Mouse (Mus musculus) myocyte (in vitro differentiated cells): Measurements from ENCODE around the gene Golph3l. TPM values are rescaled to one million over a fixed set of nuclear protein-coding genes. Genes with fewer than 3 reads are reported as not detected.

Source experiments
- H3K27me3 ChIP-seq: one replicate; pipeline ENCODE4 v1.6.1; 2011; ENCODE audit not compliant: control insufficient read depth, insufficient read depth, insufficient read length
- H3K36me3 ChIP-seq: one replicate; pipeline ENCODE4 v1.6.1; 2011; ENCODE audit not compliant: control insufficient read depth, insufficient read depth
- H3K4me2 ChIP-seq: one replicate; pipeline ENCODE4 v1.6.1; 2011; ENCODE audit warnings: low read depth, control low read depth
- H3K4me3 ChIP-seq: one replicate; pipeline ENCODE4 v1.5.1; 2011; ENCODE audit warnings: mild to moderate bottlenecking, control low read depth, moderate library complexity
- H3K79me2 ChIP-seq: one replicate; pipeline ENCODE4 v1.6.1; 2011; ENCODE audit not compliant: control insufficient read depth, insufficient read depth
- H3ac ChIP-seq: one replicate; pipeline ENCODE4 v1.6.1; 2011; ENCODE audit not compliant: control insufficient read depth, insufficient read length
- CEBPB ChIP-seq: IDR thresholded peaks from 2 replicates; pipeline ENCODE4 v1.6.1; 2011; ENCODE audit warnings: mild to moderate bottlenecking, moderate library complexity; ENCODE audit not compliant: poor library complexity, insufficient read depth, severe bottlenecking
- E2F4 ChIP-seq: IDR thresholded peaks from one replicate; pipeline ENCODE4 v1.6.1; 2011; ENCODE audit warnings: mild to moderate bottlenecking, control low read depth, moderate library complexity; ENCODE audit not compliant: insufficient read depth
- MAX ChIP-seq: IDR thresholded peaks from one replicate; pipeline ENCODE4 v1.6.1; 2011; ENCODE audit warnings: low read depth, mild to moderate bottlenecking, control low read depth
- MYOD1 ChIP-seq, 3 experiments: IDR thresholded peaks; one replicate each; pipeline ENCODE4 v1.6.1; 2011; ENCODE audit warnings: control low read depth in 2 of 3, low read depth in 2 of 3, mild to moderate bottlenecking in 2 of 3, moderate library complexity in 1 of 3; ENCODE audit not compliant: insufficient read length in 2 of 3, control insufficient read depth in 1 of 3
- MYOG ChIP-seq, 3 experiments: IDR thresholded peaks; one replicate each; pipeline ENCODE4 v1.6.1; 2011; ENCODE audit warnings: control low read depth in 2 of 3, low read depth in 2 of 3, mild to moderate bottlenecking in 2 of 3; ENCODE audit not compliant: insufficient read length in 2 of 3, control insufficient read depth in 1 of 3, insufficient read depth in 1 of 3
- POLR2A ChIP-seq: IDR thresholded peaks from one replicate; pipeline ENCODE4 v1.6.1; 2011; ENCODE audit warnings: low read depth, mild to moderate bottlenecking, control low read depth, moderate library complexity; ENCODE audit not compliant: insufficient read length
- POLR2AphosphoS2 ChIP-seq: IDR thresholded peaks from one replicate; pipeline ENCODE4 v1.6.1; 2011; ENCODE audit warnings: low read depth, control low read depth; ENCODE audit not compliant: insufficient read length
- REST ChIP-seq: IDR thresholded peaks from one replicate; pipeline ENCODE4 v1.6.1; 2011; ENCODE audit warnings: mild to moderate bottlenecking, control low read depth, moderate library complexity; ENCODE audit not compliant: insufficient read depth, insufficient read length
- SRF ChIP-seq: IDR thresholded peaks from one replicate; pipeline ENCODE4 v1.6.1; 2011; ENCODE audit warnings: low read depth; ENCODE audit not compliant: control insufficient read depth, insufficient read length
- TCF12 ChIP-seq: IDR thresholded peaks from one replicate; pipeline ENCODE4 v1.6.1; 2011; ENCODE audit warnings: mild to moderate bottlenecking, control low read depth; ENCODE audit not compliant: poor library complexity, insufficient read depth, severe bottlenecking
- TCF3 ChIP-seq: IDR thresholded peaks from one replicate; pipeline ENCODE4 v1.6.1; 2011; ENCODE audit warnings: low read depth, control low read depth; ENCODE audit not compliant: insufficient read length
- USF1 ChIP-seq: IDR thresholded peaks from one replicate; pipeline ENCODE4 v1.6.1; 2011; ENCODE audit warnings: low read depth, mild to moderate bottlenecking, control low read depth, moderate library complexity
- polyA plus RNA-seq: library from polyadenylated mRNA; unstranded; fragments of >200 nt; fragmentation: generic; extraction: Trizol; gene quantifications from one replicate; pipeline ENCODE4 v1.2.1, GENCODE M21; 2012; ENCODE audit warnings: missing spikeins

Golph3l gene
- polyA plus RNA-seq, 1 experiment, result 4.4 TPM

DNA sequence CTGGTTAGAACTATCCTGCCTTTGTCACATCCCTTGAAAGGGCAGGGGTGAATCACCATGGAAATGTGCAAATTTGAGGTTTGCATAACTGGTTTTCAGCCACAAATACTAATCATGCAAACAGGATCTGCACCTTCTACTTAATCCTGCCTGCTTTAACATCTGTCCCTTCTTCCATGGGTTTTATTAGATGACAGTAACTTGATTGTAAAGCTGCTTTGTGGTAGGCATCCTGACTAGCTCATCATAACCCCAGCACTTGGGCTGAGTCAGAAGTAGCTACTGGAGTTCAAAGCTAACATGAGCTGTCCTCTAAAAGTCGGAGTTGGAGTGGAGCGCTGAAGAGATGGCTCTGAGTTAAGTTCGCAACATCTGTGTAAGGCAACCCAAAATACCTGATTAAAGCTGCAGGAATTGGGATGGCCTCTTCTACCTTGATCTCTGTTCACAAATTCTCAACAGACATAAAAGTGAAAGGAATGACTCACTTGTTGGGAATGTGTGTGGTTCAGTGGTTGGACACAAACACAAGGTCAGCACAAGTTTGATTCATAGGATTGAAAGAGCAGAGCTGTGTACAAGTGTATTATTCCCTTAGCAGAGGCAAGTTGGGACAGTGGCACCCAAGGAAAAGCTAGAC is 75.4 kb downstream of the Golph3l start:
- TF ChIP-seq POLR2AphosphoS2 (peak; percentile 39), USF1 (no peak)
- H3ac ChIP-seq, result no peak overlapping the region
- peak overlapping the region; percentile 99 for H3K4me2 ChIP-seq
- peaks cover 42% of the 10 kb centered on the region for H3K36me3 ChIP-seq
- H3K4me3 ChIP-seq, result no peak overlapping the region
- no peaks in the 10 kb centered on the region for H3K27me3 ChIP-seq
- H3K79me2 ChIP-seq, result peaks cover 97% of the 10 kb centered on the region

DNA sequence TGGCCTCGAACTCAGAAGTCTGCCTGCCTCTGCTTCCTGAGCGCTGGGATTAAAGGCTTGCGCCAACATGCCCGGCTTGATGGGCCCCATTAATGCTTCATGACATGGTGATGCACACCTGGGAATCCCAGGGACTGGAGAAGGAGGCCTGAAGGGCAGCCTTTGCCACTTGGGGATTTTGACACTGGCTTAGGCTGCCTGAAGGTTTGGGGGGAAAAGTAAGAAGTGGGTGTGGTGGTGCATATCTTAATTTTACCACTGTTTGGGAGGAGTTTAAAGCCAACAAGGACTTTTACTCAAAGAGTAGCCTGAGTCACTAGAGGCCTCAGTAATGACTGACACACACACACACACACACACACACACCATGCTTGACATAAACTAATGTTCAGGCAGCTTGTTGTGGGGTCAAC is 76.2 kb downstream of the Golph3l start:
- peaks cover 97% of the 10 kb centered on the region for H3K79me2 ChIP-seq
- H3K36me3 ChIP-seq, result peaks cover 38% of the 10 kb centered on the region
- peak overlapping the region; percentile 99 for H3K4me2 ChIP-seq
- H3K4me3 ChIP-seq, result no peak overlapping the region
- no peak overlapping the region for H3ac ChIP-seq
- no peaks in the 10 kb centered on the region for H3K27me3 ChIP-seq
- TF ChIP-seq SRF, result no peak
- TF ChIP-seq POLR2AphosphoS2, result no peak
- TF ChIP-seq MAX, result no peak
- no peak for TF ChIP-seq TCF12
- TF ChIP-seq USF1, result no peak
- TF ChIP-seq REST, result no peak
- TF ChIP-seq MYOD1 (IDR thresholded peaks at IDR 0.05; ENCODE audit: control insufficient read depth in 1 of 3, insufficient read length in 2 of 3, low read depth in 2 of 3), result no peak
- TF ChIP-seq E2F4, result no peak
- TF ChIP-seq CEBPB, result no peak
- no peak for TF ChIP-seq POLR2A
- TF ChIP-seq MYOG (IDR thresholded peaks at IDR 0.05; ENCODE audit: control insufficient read depth in 1 of 3, insufficient read depth in 1 of 3, insufficient read length in 2 of 3, low read depth in 2 of 3), result no peak
- no peak for TF ChIP-seq TCF3

DNA sequence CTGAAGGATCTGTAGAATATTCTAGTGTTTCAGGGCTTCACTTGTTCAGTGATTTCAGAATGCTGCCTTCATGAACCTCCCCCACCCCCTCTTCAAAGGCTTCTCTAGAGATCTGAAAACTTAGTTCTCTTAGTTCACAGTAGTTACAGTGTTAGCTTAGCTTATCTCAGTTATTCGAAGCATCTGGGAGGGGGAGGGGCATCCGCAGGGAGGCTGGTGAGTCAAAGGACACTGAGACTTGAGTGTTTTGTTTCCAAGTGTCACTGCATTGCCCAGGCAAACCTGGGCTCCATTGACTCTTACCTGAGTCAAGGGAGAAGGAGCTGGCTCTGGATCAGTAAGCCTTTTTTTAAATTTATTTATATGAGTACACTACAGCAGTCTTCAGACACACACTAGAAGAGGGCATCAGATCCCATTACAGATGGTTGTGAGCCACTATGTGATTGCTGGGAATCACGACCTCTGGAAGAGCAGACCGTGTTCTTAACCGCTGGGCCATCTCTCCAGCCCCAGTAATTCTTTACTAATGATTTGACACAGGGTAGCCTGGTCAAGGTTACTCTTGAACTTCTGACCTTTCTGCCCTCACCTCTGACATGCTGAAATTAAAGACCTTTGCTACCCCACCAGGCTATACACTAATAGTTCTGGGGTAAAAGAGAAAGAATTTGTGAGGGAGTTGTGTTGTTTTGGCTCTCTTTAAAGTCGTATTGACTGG is 77.5 kb downstream of the Golph3l start:
- Histone ChIP-seq H3K4me3 (no peak overlapping the region), H3K27me3 (no peaks in the 10 kb centered on the region), H3ac (no peak overlapping the region), H3K36me3 (peaks cover 27% of the 10 kb centered on the region), H3K79me2 (peaks cover 96% of the 10 kb centered on the region), H3K4me2 (peak overlapping the region; percentile 71)
- peak; percentile 73 for TF ChIP-seq POLR2AphosphoS2
- TF ChIP-seq POLR2A, result no peak
- peak in 1 of 3 experiments; percentile 11 for TF ChIP-seq MYOD1 (IDR thresholded peaks at IDR 0.05; ENCODE audit: control insufficient read depth in 1 of 3, insufficient read length in 2 of 3, low read depth in 2 of 3)

DNA sequence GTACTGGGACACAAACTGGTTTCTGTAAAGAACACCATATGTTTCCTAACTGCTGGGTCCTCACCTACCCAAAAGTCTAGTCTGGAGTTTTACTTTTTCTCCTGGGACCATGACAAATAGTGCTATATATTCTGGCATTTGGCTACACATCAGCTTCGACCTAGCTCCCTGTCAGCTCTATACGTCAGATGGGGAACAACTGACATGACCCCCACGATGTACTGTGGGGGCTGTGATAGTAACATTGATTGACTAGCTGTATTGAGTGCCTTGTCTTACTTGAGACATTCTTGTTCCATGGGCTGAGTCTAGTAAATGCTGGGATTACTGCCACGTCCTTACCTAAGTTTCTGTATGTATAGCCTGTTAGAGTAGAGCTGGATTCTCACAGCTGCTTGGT is 78.8 kb downstream of the Golph3l start:
- Histone ChIP-seq H3ac (no peak overlapping the region), H3K4me2 (peak overlapping the region; percentile 71), H3K79me2 (peaks cover 96% of the 10 kb centered on the region), H3K4me3 (no peak overlapping the region), H3K27me3 (no peaks in the 10 kb centered on the region), H3K36me3 (peaks cover 18% of the 10 kb centered on the region)
- no peak for TF ChIP-seq CEBPB
- no peak for TF ChIP-seq TCF3
- no peak for TF ChIP-seq REST
- no peak for TF ChIP-seq USF1
- no peak for TF ChIP-seq TCF12
- no peak for TF ChIP-seq POLR2AphosphoS2
- no peak for TF ChIP-seq SRF
- no peak for TF ChIP-seq POLR2A
- TF ChIP-seq MYOG (IDR thresholded peaks at IDR 0.05; ENCODE audit: control insufficient read depth in 1 of 3, insufficient read depth in 1 of 3, insufficient read length in 2 of 3, low read depth in 2 of 3), result no peak
- no peak for TF ChIP-seq E2F4
- no peak for TF ChIP-seq MYOD1 (IDR thresholded peaks at IDR 0.05; ENCODE audit: control insufficient read depth in 1 of 3, insufficient read length in 2 of 3, low read depth in 2 of 3)
- TF ChIP-seq MAX, result no peak

DNA sequence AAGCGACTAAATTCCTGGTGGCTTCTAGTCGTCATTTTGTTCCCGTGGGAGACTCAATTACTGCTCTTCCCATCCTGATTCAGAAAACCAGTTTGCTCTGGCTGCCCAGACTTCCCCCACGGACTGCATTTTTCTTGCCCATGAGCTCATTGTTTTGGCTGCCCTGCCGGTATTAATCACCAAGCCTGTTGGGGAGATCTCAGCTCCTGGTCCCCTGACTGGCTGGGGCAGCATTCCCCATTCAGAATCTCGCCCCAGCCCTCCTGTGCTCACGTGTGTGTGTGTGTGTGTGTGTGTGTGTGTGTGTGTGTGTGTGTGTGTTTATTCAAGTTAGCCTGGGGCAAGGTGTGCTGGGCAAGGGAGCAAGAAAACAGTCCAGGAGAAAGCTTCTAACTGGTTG is 79.3 kb downstream of the Golph3l start:
- H3K4me2 ChIP-seq, result peak overlapping the region; percentile 71
- peaks cover 91% of the 10 kb centered on the region for H3K79me2 ChIP-seq
- H3K4me3 ChIP-seq, result no peak overlapping the region
- no peak for TF ChIP-seq TCF3
- TF ChIP-seq POLR2AphosphoS2, result peak; percentile 29
- no peak for TF ChIP-seq REST
- H3K27me3 ChIP-seq, result no peaks in the 10 kb centered on the region
- no peak overlapping the region for H3ac ChIP-seq
- H3K36me3 ChIP-seq, result peaks cover 13% of the 10 kb centered on the region

Other genes with a start within 250 kb of the Golph3l start
- 11.5 TPM for gene Setdb1, start 231.7 kb upstream of the Golph3l start, polyA plus RNA-seq
- gene 4930558C23Rik, start 186.1 kb upstream of the Golph3l start, polyA plus RNA-seq, result not detected
- gene Arnt, start 154.5 kb upstream of the Golph3l start, polyA plus RNA-seq, result 20.9 TPM
- gene Ctsk, start 89.7 kb upstream of the Golph3l start, polyA plus RNA-seq, result 0.11 TPM
- gene Ctss, start 62.1 kb upstream of the Golph3l start, polyA plus RNA-seq, result 0.02 TPM
- not detected for gene Hormad1, start 29.3 kb upstream of the Golph3l start, polyA plus RNA-seq
- gene Ensa, start 36.1 kb downstream of the Golph3l start, polyA plus RNA-seq, result 65.3 TPM
- gene Mcl1, start 69.9 kb downstream of the Golph3l start, polyA plus RNA-seq, result 51.6 TPM
- gene Adamtsl4, start 99.0 kb downstream of the Golph3l start, polyA plus RNA-seq, result 4.6 TPM
- 219 TPM for gene Ecm1, start 150.6 kb downstream of the Golph3l start, polyA plus RNA-seq
- 34.3 TPM for gene Tars2, start 171.3 kb downstream of the Golph3l start, polyA plus RNA-seq
- 8.5 TPM for gene Rprd2, start 229.9 kb downstream of the Golph3l start, polyA plus RNA-seq